Mouse (Mus musculus) urinary bladder, adult 18-20 months (tissue): ENCODE results near the gene Siae.

Experiments
- DNase-seq, 2 experiments: peaks; one replicate each; pipeline ENCODE4 v3.0.0; 2022; ENCODE audit warnings: low spot score in 2 of 2, mixed read lengths in 2 of 2

Gene Siae

DNA sequence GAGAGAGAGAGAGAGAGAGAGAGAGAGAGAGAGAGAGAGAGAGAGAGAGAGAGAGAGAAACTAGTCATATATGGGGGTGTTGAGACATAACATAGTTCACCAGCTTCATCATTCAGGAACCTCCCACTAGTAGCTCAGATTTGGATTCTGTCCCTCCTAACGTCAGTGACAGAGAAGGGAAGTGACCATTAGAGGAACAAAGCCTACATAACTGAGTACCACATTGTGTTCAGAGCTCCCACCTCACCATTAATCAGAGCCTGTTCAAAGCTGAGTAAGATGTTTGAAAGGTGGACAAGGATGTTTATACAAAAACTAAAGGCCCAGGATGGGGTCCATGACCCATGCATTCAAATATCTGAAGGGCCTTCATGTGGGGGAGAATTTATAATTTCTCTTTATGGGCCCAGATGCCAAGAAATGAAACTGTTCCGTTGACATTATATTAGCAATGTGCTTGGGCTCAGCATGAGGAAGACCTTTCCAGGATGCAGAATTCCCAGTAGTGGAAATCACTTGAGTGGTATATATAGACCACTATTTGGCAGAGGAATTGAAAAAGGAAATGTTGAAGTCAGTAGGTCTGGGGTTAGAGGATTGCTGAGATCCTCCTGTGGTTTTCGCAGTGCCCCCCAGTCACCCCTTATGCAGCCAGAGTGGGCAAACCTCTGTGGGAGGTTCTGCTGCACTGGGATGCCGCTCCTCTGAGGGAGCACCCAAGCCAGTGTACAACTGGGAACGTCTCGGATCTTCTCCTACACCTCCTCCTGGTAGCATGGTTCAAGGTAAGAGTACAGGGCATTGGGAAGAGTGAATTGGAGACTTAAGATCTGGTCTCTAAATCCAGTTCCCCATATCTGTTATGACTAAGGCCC, 14.6 kb upstream of the Siae start:
- no peak for DNase-seq

DNA sequence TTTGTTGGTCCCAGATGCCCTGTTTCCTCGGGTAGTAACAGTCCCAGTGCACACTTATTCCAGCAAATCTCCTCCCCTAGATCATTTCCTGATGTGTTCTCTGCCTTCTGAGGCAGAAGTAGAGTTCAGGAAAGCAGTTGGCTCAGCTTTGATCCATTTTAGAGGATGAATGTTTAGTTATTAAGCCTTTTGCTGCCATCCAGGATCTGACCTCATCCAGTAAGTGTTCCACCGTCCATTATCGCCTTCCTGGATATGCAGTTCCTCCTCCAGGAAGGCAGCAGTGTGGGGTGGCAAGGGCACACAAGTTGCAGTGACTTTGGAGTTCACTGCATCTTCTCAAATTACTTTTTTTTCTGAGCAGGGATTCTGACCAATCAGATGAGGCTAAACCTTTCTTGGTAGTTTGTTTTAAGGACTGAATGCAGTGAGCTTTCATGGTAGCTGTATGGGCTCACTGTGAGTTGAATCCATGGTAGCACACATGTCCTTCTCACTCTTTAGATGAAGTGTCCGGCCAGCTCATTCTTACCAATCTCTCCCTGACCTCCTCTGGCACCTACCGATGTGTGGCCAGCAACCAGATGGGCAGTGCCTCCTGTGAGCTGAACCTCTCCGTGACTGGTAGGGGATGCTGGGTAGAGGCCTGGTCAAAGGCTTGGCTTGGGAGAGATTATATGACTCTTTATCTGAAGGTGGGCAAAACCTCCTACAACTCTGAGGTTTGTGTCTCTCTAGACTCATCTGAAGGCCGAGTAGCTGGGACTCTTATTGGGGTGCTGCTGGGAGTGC, 13.5 kb upstream of the Siae start:
- DNase-seq: no peak

DNA sequence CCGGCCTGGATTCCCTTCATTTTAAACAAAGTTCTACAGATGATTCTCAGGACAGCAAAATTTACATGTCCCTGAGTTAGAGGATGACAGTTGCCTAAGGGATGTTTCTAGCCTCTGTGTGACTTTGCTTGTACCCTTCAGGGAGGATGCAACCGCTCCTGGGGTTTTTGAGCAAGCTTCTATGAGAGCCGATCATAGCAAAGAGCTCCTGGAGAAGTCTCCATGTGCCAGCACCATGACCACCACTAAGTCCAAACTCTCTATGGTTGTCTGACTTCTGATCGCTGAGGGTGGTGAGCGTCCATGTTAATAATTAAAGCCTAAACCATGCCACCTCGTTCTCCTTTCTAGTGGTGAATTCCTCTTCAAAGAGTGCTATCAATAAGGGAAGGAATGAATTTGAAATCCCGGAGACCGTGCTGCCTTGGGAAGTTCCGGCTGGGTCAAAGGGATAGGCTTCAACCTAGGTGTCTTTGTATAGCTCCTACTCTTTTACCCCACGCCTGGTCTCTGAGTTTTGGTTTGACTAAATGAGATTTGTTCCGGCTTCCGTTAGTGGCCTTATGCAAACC, 11.5 kb upstream of the Siae start:
- no peak for DNase-seq

DNA sequence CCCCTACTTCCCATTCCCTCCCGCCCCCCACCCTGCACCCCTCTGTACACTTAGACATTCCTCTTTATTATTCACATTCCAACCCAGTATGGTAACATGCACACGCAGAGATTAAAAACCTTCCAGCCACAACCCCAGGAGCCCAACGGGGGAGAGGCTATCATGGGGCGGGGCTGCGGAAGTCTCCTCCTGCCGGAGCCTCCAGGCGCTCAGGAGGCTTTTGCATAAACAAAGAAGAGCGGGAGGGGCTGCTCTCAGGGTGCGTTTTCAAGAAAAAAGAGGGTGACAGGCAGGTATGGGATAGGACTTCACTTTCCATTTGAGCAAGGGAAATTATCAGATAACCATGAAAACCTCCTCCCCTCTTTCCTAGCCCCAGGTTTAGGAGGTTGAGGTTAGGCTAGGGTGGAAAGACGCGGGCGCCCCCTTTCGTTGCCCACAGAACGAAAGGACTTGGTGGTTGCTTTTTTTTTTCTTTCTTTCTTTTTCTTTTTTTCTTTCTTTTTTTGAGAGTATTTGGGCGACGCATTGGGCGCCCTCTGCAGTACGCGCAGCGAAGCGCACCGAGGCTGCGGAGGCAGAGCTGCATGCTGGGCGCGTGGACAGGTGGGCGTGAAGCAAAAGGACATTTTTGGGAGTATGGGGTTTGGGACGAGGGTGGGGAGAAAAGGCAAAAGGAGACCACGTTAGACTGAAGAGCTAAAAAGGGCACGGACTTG, 10.9 kb upstream of the Siae start:
- peak; percentile 50 to 60 for DNase-seq

DNA sequence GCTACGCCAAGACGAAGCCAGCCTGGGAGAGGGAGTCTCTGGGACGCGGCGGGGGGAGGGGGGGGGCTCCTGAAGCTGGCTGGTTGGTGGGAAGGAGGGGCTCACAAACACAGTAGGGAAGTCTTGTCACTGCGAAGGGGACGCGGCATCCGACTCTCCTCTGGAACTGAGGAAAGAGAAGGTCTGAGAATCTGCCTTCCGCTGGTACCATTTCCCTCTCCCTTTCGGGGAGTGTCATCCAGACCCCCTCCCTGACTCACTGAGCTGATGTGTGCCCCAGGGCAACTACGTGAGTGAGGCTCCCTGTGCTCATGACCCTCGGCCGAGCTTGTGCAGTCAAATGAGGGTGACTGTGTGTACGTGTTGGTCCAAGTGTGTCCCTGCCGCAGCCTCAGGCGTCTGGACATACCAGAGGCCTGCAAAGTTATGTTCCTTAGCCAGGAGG, 10.3 kb upstream of the Siae start:
- DNase-seq: no peak

DNA sequence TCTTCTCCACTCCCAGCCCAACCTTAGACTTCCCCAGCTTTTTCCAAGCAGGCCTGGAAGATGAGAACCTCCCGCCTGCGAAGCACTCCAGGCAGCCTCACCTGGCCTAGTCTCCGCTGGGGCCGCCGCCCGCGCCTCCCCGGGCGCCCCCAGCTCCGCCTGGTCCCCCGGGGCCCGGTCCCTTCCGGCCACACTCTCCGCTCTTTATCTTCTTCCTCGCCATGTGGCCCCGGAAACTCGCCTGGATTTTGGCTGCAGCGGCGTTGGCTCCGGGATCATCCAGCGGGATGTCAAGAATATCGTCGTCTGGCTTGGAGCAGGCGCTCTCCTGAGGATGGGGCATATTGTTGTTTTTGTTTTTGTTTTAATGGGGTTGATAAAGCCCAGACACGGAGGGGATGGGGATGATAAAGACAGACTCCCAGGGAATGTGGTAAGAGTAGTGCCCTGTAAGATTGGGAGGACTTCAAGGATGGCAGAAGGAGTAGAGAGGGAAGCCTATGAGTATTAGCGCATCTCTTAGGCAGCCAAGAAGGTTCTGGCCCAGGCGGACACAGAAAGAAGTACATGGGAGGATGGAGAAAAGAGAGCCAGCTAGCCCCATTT, 9.5 kb upstream of the Siae start:
- no peak for DNase-seq

DNA sequence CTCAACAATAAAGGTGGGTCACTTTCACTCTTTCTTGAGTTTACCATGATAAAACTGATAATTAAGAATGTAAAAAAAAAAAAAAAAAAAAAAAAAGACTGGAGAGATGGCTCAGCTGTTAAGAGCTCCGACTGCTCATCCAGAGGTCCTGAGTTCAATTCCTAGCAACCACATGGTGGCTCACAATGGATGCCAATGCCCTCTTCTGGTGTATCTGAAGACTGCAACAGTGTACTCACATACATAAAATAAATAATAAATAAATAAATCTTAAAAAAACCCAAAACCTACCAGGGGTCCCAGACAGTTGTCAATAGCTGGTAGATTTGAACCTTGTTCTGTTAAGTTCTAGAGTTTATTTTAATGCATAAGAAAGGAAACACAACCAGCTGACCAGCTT, 8.6 kb upstream of the Siae start:
- DNase-seq: no peak

DNA sequence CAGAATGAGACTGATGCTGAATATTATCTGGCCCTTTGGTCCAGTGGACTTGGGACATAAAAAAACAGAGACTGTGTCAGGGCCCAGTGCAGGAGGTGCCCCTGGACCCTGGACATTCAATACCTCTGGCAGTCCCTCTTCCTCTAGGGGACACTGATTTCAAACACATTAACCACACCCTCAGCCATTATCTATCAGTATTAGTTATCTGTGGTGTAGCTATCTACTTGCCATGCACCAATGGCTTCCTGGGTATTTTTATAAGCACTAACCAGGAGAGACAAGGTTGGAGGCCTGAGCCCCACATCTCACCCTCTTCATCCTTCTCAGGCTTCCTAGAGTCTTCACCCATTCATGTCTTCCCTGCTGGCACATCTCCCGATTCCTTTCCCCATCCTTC, 5.1 kb upstream of the Siae start:
- no peak for DNase-seq

DNA sequence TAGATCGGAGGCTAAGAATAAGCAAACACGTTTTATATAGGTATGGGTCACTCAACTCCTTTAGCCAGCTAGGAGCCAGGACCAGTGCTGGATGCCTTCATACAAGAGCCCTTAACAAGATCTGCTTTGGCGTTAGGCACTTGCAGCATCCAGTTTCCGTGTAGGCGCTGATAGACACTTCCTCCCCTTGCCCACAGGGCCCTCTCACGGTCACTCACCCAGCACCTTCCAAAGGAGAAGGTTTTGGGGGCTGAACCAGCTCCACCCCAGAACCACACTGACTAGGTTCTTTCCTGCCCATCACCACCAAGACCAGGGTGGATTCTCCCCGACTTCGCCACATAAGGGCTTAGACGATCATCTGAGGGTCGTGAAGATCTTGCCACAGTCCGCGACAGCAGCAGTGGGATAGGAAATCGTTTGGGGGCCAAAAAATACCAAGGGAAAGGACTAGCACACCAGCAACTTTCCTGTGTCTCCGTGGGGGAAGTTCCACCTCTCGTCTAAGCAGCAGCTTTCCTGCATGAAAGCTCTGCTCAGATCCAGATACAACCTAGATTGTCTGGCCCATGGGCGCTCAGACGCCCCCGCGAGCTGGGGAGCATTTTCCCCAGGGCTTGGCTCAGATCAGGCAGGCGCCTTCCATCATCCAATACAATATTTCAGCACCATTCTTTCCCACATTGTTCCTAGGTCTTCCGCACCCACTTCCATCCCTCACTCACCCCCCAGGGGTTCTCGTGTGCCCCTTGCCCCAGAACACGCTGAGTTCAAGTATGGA, 3.6 kb upstream of the Siae start:
- no peak for DNase-seq

DNA sequence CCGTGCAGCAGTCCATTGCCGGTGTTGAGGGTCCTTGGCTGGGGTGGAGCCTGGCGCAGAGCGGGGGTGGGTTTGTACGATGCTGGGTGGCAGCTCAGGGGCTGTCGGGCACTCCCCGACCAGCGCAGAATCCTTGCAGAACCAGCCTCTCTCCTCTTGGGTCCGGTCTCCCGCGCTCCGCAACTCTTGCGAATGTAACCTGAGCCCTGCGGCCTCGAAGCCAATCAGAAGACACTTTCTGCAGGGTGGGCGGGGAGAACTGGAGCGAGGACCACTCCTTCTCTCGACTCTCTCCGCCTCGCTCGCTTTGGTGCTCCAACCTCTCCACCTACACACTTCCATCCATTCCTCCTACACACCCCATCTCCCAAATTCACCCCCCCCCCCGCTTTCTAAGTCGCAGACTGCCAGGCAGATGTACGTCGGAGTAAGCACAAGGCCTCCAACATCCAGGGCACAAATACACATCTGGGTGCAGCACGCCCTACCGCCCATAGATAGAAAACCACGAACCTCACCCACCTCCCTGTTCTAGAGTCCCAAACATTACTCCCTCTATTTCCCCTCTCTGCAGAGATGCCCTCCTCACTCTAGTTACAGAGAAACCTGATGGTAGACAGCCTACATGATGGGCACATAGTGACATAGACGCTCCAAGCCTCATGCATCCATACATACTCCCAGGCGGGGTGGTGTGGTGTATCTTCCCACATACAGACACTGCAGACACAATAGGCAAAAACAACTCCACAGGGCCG, 2.8 kb upstream of the Siae start, which contains the start of gene Nrgn:
Gene Nrgn, minus strand, starts transcription at position 369 of the 758 bp plus-strand sequence.
- DNase-seq: peak; percentile 50 to 81

DNA sequence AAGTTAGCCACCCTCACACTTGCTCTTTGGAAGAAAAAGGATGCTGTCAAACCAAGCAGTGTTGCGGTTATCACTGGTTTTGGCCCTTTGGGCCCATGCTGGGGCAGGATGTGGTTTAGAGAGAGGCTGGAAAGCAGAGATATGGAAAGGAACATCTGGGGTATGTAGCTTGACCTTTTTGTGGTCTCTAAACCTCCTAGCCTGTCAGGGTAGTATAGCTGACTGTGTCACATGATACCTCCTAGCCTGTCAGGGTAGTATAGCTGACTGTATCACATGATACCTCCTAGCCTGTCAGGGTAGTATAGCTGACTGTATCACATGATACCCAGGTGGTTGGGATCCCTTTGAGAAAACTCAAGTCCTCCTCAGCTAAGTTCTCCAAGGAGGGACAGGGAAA, 1.2 kb upstream of the Siae start:
- no peak for DNase-seq

DNA sequence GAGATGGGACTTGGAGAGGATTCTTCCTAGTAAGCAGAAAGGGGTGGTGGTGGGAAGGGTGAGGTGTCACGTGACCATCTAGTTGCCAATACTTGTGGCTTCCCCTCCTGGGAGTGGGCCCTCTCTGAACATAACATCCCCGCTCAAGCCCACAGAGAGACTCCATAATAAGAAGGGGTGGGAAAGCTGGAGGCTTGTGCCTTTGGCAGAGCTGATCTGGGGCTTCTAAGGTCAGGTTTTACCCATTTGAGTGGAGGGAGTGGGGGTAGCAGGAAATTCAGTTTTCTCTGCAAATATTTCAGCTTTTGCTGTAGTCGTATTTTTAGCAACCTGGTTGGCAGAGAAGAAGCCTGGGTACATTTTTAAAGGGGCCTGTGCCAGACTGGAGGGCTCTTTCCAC, 868 bp downstream of the Siae start:
- DNase-seq: no peak

DNA sequence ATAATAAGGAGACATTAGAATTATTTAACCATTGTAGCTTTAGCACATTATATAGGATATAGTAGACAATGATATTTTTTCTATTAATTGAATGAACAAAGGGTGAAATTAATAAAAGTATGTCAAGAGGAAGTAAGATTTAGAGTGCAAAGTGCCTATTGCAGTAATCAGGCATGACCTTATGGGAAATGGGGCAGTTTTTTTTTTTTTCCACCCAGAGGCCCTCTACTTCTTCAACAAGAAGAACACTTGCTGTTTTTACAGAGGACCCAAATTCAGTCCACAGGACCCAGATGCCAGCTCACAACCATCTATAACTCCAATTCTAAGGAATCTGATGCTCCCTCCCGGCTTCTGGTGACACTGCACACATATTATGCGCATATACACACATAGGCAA, 5.1 kb downstream of the Siae start:
- no peak for DNase-seq

DNA sequence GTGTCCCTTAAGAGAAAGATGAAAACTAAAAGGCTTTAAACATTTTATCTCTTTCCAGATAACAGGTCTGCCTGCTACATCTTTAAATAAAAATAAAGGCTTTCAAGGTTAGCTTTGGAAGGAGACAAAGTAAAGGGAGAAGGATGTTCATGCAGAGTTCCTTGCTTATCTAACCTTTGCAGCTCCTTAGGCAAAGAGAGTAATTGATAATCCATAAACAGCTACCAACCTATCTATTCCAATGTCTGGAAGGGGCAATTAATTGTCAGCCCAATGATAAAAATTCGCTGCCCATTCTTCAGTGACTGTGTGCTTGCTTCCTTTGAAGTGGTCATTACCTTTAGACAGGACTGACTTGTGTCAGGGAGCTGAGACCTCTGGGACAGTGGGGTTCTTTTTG, 8.3 kb downstream of the Siae start:
- no peak for DNase-seq

DNA sequence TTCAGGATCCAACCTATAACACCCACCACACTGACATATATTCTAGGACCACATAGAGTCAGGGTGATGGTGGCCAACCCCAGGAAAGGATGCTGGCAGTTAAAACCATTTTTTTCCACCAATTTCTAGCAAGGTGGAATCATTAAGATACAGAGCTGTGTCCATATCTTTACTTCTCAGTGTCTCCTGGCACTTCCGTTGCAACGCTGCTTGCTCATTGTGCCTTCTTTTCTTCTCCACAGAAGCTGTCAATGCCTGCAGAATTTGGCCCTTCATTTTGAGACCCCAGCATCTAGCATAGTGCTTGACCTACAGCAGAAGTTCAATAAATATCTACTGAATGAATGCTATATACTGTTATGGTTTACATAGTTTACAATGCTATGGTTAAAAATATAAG, 11.5 kb downstream of the Siae start:
- DNase-seq: no peak

DNA sequence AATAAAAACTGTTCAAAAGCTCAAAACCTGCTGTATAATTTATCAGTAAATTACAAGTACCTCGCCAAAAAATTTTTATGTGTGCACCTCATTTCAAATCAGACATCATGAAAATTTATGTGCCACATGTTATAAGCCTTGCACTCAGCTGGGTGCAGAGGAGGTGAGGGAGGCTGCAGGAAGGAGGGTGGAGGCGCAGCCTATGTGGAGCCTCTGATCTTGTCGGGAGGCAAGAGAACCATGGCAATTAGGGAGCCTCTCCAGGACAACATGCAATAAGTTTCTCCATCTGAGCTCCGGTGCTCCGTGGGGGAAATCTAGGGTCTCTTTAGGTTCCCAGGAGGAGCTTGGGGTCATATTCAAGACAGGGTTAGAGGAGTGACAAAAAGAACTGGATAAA, 12.0 kb downstream of the Siae start:
- no peak for DNase-seq

DNA sequence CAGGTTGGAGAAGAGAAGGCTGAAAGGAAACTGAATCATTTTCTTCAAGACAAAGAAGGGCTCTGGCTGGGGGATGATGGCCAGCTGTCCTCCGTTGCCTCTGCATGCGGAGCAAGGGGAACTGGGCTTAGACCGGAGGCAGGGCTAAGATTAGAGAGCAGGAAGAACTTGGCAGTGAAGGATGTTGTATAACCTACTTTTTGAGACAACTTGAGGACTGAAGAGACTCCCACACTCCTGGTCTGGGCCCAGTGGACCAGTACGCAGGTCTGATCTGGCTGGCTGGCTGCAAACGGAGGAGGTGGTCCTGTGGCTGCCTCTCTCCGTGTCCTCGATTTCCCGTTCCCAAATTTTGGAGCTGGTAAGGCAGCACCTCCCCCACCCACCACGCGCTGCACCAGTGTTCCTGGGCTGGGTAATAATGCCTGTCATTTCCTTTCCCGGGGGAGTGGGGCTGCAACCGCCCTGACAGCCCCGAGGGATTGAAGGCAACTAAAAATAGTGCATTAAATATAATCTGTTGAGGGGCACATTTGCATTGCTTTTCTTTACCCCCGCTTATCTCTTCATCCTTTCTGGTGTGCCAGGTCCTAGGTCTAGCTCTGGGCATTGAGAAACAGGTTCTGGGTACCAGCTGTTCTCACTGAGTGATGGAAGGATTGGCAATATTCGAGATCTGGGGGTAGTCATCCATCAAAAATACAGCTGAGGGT, 12.6 kb downstream of the Siae start:
- no peak for DNase-seq

DNA sequence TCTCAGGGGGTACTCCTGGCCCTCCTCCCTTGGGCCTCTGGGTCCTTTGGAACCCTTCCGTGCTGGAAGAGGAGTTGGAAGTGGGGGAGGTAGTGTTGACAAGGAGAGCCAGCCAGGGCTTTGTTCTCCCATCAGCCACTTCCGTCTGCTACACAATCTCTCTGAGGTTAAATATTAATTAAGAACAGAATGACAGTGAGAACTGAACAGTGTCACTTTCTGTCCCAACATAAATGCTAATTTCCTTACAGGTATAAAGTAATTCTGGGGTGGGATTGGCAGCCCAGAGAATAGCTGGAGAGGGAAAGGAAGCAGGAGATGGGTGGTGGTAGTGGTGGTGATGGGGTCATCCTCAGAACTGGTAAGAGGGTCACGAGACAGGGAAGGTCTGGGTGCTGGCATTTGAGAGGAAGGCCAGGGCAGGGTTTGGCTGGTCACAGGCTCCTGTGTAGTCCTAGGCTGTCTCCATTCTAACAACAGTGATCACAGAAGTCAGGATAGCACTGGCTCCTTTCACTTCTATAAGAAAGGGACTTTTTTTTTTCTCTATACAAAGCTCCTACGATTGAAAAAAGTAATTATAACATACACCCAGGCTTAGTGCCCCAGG, 13.2 kb downstream of the Siae start:
- DNase-seq: no peak
